Mouse (Mus musculus) right cerebral cortex, adult 18-20 months (tissue): Measurements from ENCODE around the gene Gfm1.
A peak's percentile ranks its signal among the peaks of the same experiment; 100 is the strongest.

ENCODE experiments used
- DNase-seq: peaks from one replicate; pipeline ENCODE4 v3.0.0; 2022; ENCODE audit warnings: mixed read lengths

Gene Gfm1

DNA sequence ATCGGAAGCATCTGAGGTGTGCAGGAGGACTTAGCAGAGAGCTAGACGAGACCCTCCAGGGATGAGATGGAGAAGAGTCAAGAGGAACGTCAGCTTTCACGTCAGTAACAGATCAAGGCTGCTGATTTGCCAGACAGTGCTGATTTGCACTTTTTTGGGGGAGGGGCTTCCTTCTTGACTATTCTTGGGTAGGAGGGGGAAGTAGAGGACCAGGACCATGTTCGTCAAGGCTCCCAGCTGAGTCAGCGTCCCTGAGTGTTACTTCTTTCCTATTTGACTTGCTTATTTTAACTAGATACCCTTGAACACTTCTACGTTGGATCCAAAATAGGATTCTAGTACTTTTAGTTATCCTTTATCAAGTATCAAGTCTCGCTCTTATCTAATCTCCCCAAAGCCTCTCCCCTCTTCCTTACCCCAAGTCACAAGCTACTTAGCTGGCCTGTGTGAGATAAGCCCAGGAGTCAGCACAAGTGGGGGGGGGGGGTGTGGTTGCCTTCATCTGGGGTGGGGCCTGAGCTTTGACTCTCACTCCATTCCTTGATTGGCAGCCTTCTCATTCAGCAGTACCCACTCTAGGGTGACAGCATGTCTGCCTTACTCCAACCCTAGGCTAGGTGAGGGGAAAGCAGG lies 69.0 kb downstream of the Gfm1 start:
- DNase-seq: no peak

DNA sequence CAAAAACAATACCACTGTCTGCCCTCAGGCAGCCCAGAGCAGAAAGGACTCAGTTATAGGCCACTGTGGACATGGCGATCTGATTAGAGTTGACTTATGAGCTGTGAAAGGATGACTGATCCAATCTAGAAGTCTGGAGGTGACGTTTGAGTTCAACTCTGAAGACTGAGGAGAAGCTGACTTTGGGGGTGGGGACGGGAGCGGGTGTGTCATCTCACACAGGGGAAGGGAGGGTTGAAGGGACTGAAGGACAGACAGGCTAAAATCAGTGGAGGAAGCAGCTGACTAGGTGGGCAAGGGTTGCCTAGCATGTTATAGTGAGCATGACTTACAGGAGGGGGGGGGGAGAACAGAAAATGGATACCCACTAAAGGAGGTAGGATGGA lies 69.5 kb downstream of the Gfm1 start:
- no peak for DNase-seq

DNA sequence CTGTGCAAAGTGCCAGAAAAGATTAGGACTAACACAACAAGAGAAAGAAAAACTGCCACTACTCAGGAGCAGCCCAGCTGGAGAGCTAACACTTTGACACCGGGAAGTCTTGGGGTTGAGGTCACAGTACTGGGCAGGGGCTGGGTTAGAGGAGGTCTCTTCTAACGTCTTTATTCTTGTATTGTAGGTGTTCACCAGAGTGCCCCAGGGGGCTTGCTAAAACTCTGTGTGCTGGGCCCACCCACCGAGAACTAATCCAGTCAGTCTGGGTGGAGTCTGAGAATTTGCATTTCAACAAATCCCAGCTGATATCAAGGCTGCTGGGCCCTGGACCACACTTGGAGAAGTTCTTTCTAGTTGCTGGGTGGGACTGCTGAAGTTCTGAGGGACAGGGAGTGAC lies 74.0 kb downstream of the Gfm1 start:
- DNase-seq: no peak

- no peak for DNase-seq
These were observed 75.4 kb downstream of the Gfm1 start for GRCm38 (mm10) chr3:67505286-67505685.

- no peak for DNase-seq
These were observed 78.5 kb downstream of the Gfm1 start for GRCm38 (mm10) chr3:67508216-67508892.

GRCm38 (mm10) chr3:67512807-67513206 lies 82.9 kb downstream of the Gfm1 start:
- DNase-seq: peak; percentile 74

DNA sequence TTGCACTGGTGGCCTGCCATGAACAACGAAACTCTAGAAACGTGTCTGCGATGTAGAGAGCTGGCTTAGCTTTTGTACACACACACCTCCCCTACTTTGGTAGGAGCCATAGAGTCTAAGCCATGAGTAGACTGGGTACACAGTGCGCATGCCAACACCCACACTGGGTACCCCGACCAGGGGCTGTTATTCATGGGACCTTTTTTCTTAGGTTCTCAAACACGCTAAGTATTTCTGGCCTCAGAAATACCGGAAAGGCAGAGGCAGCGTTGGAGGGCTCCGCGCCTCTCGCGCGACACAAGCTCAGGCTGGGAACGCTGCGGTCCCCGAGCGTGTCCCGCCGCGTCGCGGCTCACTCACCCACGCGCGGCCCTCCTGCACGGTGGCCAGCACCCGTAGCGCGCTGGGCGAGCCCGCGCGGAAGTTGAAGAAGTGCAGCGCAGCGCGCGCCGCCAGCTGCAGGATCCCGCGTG lies 84.9 kb downstream of the Gfm1 start:
- peak; percentile 30 for DNase-seq

DNA sequence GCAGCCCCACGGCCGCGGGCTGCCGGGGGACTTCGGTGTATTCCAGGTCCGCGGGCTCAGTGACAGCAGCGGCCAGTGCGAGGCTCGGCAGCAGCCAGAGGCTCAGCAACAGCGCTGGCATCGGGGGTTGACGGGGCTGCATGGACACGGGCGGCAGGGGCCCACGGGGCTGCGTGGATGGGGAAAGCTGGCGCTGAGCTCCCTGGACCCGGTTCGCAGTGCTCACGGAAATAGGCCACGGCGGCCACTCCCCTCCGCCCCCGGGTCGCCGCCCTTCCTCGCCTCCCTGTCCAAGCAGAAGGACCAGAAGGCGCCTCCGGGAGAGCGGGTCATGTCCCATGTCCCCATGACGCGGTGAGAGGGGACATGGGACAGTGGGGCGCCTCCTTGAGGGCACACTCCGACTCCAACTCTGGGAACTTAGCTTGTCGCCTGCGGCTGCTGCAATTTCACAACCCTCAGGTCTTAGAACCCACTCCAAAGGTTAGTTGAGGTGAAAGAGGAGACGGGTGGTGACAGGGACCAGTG lies 85.4 kb downstream of the Gfm1 start, which contains the start of gene Rarres1:
Gene Rarres1, minus strand, starts transcription at position 250 of the 528 bp plus-strand sequence.
- no peak for DNase-seq

DNA sequence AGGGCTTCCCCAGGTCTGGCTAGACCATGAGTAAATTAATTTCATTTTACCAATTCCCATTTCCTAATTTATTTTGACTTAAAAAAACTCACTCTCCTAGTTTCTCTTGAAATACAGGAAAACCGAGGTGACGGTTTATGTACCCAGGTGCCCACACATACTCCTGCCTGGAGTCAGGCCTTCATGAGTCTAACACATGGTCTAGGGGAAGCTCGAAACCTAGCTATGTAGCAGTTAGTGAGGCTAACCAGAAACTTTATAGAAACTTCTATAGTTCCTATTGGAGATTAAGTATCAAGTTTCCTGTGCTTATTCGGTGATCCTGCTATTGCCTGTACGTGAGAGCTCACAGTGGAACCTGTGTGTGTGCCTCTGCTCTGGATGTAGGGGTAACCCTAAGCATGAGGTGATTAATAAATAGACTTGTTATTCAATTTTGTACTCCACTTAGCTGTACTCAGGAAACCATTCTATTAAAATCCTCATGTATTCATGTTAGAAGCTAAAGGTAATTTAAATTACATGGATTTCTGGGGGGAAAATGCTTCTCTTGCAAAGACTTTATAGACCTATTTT lies 90.8 kb downstream of the Gfm1 start:
- no peak for DNase-seq

GRCm38 (mm10) chr3:67522709-67523108 lies 92.8 kb downstream of the Gfm1 start:
- no peak for DNase-seq

DNA sequence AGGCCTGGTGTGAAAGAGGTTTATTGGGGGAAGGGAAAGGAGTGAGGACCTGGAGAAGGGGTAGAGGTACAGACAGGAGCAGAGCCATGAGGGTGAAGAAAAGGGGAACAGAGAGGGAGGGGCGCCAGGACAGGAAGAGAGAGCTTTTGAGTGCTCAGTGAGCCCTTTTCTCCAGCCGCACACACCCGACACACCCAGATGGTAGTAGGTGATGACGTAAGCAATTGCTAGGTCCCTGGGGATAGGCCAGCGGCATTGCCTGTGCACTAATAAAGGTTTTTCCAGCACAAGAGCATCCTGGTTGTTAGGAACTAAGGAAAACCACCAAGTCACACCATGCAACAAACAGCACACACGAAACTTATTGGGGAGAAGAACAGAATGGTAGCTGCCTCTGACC lies 94.9 kb downstream of the Gfm1 start:
- DNase-seq: no peak
